Mouse (Mus musculus) c-Kit-positive CD71-positive TER-119-negative erythroid progenitor cells, embryonic 14.5 days (primary cell): ENCODE results near the gene Gm17657.

Experiments used
- DNase-seq: peaks from one replicate; pipeline ENCODE4 v3.0.0-alpha.2; 2013; ENCODE audit warnings: low read depth

The Gm17657 gene

DNA sequence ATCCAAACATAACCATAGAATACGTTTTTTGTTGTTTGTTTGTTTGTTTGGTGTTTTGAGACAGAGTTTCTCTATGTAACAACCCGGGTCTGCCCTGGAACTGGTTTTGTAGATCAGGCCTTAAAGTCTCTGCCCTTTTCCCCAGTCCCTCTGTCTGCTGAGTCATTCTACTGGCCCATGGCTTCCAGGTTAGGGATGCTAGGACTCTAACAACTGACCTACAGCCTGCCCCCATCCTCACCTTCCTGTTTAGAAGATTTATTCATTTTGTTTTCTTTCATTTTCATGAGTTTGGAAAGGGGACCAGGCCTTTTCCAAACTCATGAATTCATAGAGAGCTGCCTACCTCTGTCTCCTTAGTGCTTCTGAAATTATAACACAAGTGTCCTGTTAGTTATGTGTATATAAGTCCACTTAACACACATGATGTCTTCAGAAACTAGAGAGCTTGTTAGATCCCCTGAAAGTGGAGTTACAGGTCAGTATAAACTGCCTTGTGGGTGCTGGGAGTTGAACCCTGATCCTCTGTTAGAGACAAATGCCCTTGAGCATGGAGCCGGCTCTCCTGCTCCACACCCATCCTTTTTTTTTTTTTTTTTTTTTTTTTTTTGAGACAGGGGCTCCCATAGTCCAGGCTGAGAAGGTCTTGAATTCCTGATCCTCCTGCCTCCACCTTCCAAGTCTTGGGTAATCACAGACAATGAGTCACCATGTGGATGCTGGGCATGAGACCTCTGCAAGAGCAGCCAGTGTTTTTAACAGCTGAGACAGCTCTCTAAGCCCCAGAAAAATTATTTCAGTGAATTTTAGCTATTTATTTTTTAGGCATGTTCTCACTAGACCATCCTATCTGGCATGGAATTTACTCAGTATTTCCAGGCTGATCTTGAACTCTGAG, 63.9 kb downstream of the Gm17657 start:
- DNase-seq: no peak

DNA sequence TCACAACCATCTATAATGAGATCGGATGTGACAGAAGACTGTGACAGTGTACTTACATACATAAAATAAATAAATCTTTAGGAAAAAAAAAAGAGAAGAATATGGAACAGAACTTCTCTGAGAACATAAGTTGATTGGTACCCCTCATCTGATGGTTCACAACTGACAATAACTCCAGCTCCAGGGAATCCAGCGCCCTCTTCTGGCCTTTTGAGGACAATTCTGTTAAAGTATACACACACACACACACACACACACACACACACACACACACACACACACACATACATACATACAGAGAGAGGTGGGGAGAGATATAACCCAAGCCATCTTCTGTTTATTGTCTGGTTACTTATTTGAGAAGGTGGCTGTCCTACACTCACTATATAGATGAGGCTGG, 65.0 kb downstream of the Gm17657 start:
- no peak for DNase-seq

DNA sequence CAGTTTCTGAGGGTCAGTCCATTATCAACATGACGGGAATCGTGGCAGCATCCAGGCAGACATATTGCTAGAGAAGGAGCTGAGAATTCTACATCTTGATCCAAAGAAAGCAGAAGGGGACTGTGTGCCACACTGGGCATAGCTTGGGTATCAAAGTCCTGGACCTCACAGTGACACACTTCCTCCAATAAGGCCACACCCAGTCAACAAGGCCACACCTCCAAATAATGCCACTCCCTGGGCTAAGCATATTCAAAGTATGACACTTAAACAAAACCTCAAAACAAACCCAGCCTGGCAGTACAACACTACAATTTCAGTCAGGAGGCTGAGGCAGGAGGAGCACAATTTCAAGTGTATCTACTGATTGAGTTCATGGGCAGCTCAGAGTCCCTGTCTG, 66.2 kb downstream of the Gm17657 start:
- no peak for DNase-seq

DNA sequence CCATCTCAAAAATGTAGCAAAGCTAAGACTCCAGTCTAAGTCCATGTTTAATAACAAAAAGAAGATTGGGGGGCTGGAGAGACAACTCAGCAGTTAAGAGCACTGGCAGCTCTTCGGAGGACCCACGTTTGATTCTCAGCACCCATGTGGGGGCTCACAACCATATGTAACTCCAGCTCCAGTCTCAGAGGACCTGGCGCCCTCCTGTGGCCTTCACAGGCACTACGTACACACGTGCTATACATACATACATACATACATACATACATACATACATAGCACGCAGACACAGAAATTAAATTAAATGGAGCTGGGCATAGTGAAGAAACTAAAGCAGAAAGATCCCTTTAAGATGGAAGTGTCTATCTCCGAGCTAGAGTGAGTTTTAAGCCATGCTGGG, 66.8 kb downstream of the Gm17657 start:
- no peak for DNase-seq

DNA sequence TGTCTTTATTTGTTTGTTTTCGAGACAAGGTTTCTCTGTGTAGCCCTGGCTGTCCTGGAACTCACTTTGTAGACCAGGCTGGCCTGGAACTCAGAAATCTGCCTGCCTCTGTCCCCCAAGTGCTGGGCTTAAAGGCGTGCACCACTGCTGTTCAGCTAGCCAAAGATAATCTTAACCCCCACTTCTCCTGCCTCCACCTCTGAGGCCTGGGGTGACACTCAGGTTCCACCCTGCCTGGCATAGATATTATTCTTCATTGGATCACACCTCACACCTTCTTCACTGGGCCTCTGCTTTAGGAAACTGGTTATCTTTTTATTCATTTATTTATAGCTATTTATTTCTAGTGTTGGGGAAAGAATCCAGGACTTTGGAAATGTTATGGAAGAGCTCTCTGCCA, 69.2 kb downstream of the Gm17657 start:
- DNase-seq: no peak

DNA sequence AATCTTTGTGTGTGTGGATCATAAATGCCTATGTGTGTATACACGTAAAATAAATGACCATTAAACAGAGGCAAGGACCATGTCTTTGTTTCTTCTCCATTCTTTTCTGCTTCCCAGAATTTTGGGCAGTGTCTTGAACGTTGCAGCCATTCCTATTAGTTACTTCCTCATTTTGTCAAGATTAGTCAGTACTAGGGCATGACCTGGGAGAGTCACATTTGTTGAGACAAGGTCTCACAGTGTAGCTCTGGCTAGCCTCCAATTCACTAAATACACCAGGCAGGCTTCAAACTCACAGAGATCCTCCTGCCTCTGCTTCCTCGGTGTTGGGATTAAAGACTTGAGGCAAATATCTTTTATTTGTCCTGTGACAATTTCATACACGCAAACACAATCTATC, 71.2 kb downstream of the Gm17657 start:
- no peak for DNase-seq

DNA sequence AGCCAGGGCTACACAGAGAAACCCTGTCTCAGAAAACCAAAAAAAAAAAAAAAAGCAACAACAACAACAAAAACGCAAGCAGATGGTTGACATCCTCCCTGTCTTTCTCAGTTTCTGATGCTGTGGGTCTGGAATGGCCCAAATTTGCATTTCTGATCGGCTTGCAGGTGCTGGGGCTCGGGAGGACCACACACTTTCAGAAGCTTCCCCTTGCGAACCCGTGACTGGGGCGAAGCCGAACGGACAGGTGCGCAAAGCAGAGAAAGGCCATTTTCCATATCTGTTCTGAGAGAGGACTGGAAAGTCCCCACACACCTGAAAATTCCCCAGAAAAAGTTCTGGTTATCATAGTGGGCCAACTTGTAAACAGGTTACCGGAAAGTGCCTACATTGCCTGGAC, 72.1 kb downstream of the Gm17657 start:
- DNase-seq: no peak

DNA sequence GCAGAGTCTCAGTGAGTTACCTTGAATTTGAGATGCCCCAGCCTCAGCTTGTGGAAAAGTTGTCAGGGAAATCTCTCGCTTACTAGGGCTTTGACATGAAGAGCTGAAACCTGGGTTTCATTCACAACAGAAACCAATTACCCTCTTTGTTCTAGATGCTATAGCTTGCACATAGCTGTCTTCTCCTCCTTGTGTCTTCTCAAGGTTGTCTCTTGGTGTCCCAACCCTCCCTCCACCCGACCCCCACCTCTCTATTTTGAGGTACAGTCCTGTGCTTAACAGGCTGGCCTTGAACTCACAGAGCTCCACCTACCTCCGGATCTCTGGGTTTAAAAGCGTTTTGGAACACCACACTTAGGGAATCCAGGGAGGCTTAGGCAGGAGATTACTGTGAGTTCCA, 73.0 kb downstream of the Gm17657 start:
- DNase-seq: no peak

DNA sequence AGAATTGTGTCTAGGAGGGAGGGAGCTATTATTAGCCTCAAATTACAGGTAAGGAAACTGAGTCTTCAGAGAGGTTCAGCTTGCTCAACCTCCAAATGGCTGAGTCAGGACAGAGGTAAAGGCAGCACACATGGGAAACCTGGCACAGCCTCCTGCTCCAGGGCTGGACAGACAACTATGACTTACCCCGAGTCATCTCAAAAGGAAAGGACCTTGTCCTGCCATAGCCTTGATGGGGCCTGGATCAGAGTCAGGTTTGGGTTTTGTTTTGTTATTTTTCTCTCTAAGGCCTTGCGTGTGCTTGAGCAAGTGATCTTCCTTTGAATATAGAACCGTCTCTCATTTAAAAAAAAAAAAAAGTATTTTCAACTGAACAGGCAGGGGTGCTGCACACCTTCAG, 74.3 kb downstream of the Gm17657 start:
- no peak for DNase-seq

DNA sequence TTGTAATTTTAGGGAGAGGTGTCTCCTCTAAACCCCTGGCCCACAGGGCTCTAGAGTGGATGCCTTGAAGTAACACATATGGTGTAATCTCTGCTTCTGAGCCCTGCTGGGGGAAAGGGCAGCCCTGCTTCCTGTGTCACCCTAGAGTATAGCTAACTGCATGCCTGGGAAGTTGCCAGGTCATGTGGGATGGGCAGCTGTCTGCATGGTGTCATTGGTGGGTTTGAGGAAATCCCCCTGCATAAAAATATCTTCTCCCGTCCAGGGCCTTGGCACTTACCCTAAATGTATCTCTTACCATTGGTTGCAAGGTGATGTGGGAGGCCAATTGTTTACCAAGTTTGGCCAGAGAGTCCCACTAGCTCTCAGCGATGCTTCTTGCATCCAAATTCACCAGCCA, 75.4 kb downstream of the Gm17657 start:
- no peak for DNase-seq

DNA sequence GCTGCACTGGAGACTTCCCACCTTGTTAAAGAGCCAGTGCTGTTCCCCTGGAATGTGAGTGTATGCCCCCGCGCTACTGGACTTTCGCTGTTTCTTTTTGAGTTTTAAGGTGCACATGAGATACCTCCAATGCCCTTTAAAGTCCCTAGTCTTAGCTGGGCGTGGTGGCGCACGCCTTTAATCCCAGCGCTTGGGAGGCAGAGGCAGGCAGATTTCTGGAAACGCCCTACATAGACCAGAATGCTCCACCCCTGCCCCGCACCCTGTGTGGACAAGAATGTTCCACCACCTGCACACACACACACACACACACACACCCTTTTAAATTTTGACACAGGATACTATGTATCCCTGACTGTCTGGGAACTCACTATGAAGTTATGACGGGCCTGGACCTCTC, 76.0 kb downstream of the Gm17657 start:
- no peak for DNase-seq
